Mouse (Mus musculus) MEL (cell line): ENCODE measurements around the gene Fgf12. TPM values are rescaled to one million over a fixed set of nuclear protein-coding genes. Genes with fewer than 3 reads are reported as not detected.

Source experiments
- DNase-seq: peaks from one replicate; pipeline ENCODE4 v3.0.0; 2011; ENCODE audit warnings: low read depth, low spot score
- H3K27ac ChIP-seq: 2 replicates; pipeline ENCODE4 v1.5.1; 2012; ENCODE audit warnings: low read depth, mild to moderate bottlenecking, control low read depth, low read length, moderate library complexity; ENCODE audit not compliant: control insufficient read depth
- H3K27me3 ChIP-seq, 2 experiments: fragments of 150-350 bp in 1 of 2; sonication (generic) in 1 of 2; 2 replicates each; pipeline ENCODE4 v1.6.1; 2012; ENCODE audit warnings: low read length in 2 of 2, mild to moderate bottlenecking in 2 of 2, improper control_type of control experiment in 1 of 2, moderate library complexity in 1 of 2; ENCODE audit not compliant: insufficient read depth in 2 of 2, control insufficient read depth in 1 of 2
- H3K36me3 ChIP-seq, 2 experiments: 2 replicates each; pipeline ENCODE4 v1.6.1; 2012 to 2014; ENCODE audit warnings: low read length in 2 of 2, improper control_type of control experiment in 1 of 2, inconsistent platforms in 1 of 2, mild to moderate bottlenecking in 1 of 2; ENCODE audit not compliant: insufficient read depth in 2 of 2, control insufficient read depth in 1 of 2
- H3K4me1 ChIP-seq, 2 experiments: fragments of 150-350 bp in 1 of 2; sonication (generic) in 1 of 2; 2 replicates each; pipeline ENCODE4 v1.6.1; 2012; ENCODE audit warnings: low read length in 2 of 2, improper control_type of control experiment in 1 of 2, mild to moderate bottlenecking in 1 of 2; ENCODE audit not compliant: insufficient read depth in 2 of 2, control insufficient read depth in 1 of 2
- H3K4me3 ChIP-seq, 2 experiments: fragments of 150-350 bp in 1 of 2; sonication (generic) in 1 of 2; 2 replicates each; pipeline ENCODE4 v1.5.1; 2012; ENCODE audit warnings: low read depth in 2 of 2, low read length in 2 of 2, mild to moderate bottlenecking in 2 of 2, moderate library complexity in 2 of 2, control low read depth in 1 of 2, improper control_type of control experiment in 1 of 2; ENCODE audit not compliant: control insufficient read depth in 1 of 2, insufficient read depth in 1 of 2
- H3K79me2 ChIP-seq: 2 replicates; pipeline ENCODE4 v1.6.1; 2012; ENCODE audit warnings: mild to moderate bottlenecking, low read length, moderate library complexity; ENCODE audit not compliant: control insufficient read depth, poor library complexity, insufficient read depth
- H3K9ac ChIP-seq: 2 replicates; pipeline ENCODE4 v1.6.1; 2012; ENCODE audit warnings: low read depth, mild to moderate bottlenecking, control low read depth, low read length, moderate library complexity; ENCODE audit not compliant: control insufficient read depth, poor library complexity, severe bottlenecking
- H3K9me3 ChIP-seq: fragments of 150-350 bp; sonication (generic); replicated peaks from 2 replicates; pipeline ENCODE4 v1.6.1; 2012; ENCODE audit warnings: mild to moderate bottlenecking, low read length, improper control_type of control experiment, moderate library complexity; ENCODE audit not compliant: insufficient read depth
- BHLHE40 ChIP-seq: IDR thresholded peaks from 2 replicates; pipeline ENCODE4 v1.6.1; 2012; ENCODE audit warnings: low read depth, mild to moderate bottlenecking, inconsistent platforms, low read length, improper control_type of control experiment, borderline replicate concordance
- CHD1 ChIP-seq: IDR thresholded peaks from 2 replicates; pipeline ENCODE4 v1.6.1; 2012; ENCODE audit warnings: low read depth, mild to moderate bottlenecking, inconsistent platforms, low read length, improper control_type of control experiment
- CHD2 ChIP-seq: IDR thresholded peaks from 2 replicates; pipeline ENCODE4 v1.6.1; 2011; ENCODE audit warnings: low read length, improper control_type of control experiment
- CTCF ChIP-seq, 3 experiments: IDR thresholded peaks in 2 of 3; conservative IDR thresholded peaks in 1 of 3; 2 replicates each; pipeline ENCODE4 v1.5.1; 2011 to 2012; ENCODE audit warnings: low read length in 3 of 3, low read depth in 2 of 3, mild to moderate bottlenecking in 2 of 3, improper control_type of control experiment in 1 of 3, inconsistent platforms in 1 of 3, mixed read lengths in 1 of 3, moderate library complexity in 1 of 3; ENCODE audit not compliant: control insufficient read depth in 1 of 3, insufficient read depth in 1 of 3, poor library complexity in 1 of 3, severe bottlenecking in 1 of 3
- E2F4 ChIP-seq: IDR thresholded peaks from 2 replicates; pipeline ENCODE4 v1.6.1; 2011; ENCODE audit warnings: low read depth, low read length, improper control_type of control experiment, borderline replicate concordance
- ELF1 ChIP-seq: IDR thresholded peaks from 2 replicates; pipeline ENCODE4 v1.6.1; 2014; ENCODE audit warnings: low read depth, mild to moderate bottlenecking, inconsistent platforms, low read length, improper control_type of control experiment, moderate library complexity
- EP300 ChIP-seq, 2 experiments: IDR thresholded peaks; 2 replicates each; pipeline ENCODE4 v1.6.1; 2011; ENCODE audit warnings: improper control_type of control experiment in 2 of 2, low read length in 2 of 2, low read depth in 1 of 2, mild to moderate bottlenecking in 1 of 2
- ETS1 ChIP-seq: IDR thresholded peaks from 2 replicates; pipeline ENCODE4 v1.6.1; 2012; ENCODE audit warnings: low read depth, mild to moderate bottlenecking, inconsistent platforms, low read length, improper control_type of control experiment, moderate library complexity
- GABPA ChIP-seq: IDR thresholded peaks from 2 replicates; pipeline ENCODE4 v1.6.1; 2012; ENCODE audit warnings: low read depth, mild to moderate bottlenecking, inconsistent platforms, low read length, improper control_type of control experiment, moderate library complexity
- GATA1 ChIP-seq: IDR thresholded peaks from 2 replicates; pipeline ENCODE4 v1.6.1; 2011; ENCODE audit warnings: low read depth, low read length, improper control_type of control experiment
- JUND ChIP-seq: IDR thresholded peaks from 2 replicates; pipeline ENCODE4 v1.6.1; 2011; ENCODE audit warnings: low read depth, mild to moderate bottlenecking, improper control_type of control experiment, low read length
- KAT2A ChIP-seq: conservative IDR thresholded peaks from 2 replicates; pipeline ENCODE4 v1.6.1; 2012; ENCODE audit warnings: low read depth, low read length, improper control_type of control experiment, inconsistent platforms
- MAX ChIP-seq: IDR thresholded peaks from 2 replicates; pipeline ENCODE4 v1.6.1; 2011; ENCODE audit warnings: low read length, improper control_type of control experiment
- MAZ ChIP-seq: IDR thresholded peaks from 2 replicates; pipeline ENCODE4 v1.6.1; 2012; ENCODE audit warnings: low read depth, mild to moderate bottlenecking, inconsistent platforms, low read length, improper control_type of control experiment
- MXI1 ChIP-seq: IDR thresholded peaks from 2 replicates; pipeline ENCODE4 v1.6.1; 2011; ENCODE audit warnings: mild to moderate bottlenecking, low read depth, low read length, improper control_type of control experiment
- MYB ChIP-seq: IDR thresholded peaks from 2 replicates; pipeline ENCODE4 v1.6.1; 2011; ENCODE audit warnings: mild to moderate bottlenecking, low read depth, low read length, improper control_type of control experiment
- MYC ChIP-seq: IDR thresholded peaks from 2 replicates; pipeline ENCODE4 v1.6.1; 2011; ENCODE audit warnings: low read depth, mild to moderate bottlenecking, low read length, improper control_type of control experiment, moderate library complexity
- NELFE ChIP-seq: IDR thresholded peaks from 2 replicates; pipeline ENCODE4 v1.6.1; 2011; ENCODE audit warnings: low read depth, low read length, improper control_type of control experiment
- NRF1 ChIP-seq: IDR thresholded peaks from 2 replicates; pipeline ENCODE4 v1.6.1; 2014; ENCODE audit warnings: low read depth, mild to moderate bottlenecking, inconsistent platforms, low read length, improper control_type of control experiment, moderate library complexity; ENCODE audit not compliant: poor library complexity, insufficient read depth, severe bottlenecking
- POLR2A ChIP-seq, 2 experiments: IDR thresholded peaks; 2 replicates each; pipeline ENCODE4 v1.6.1; 2011 to 2012; ENCODE audit warnings: low read length in 2 of 2, mild to moderate bottlenecking in 2 of 2, control low read depth in 1 of 2, improper control_type of control experiment in 1 of 2, low read depth in 1 of 2, moderate library complexity in 1 of 2; ENCODE audit not compliant: control insufficient read depth in 1 of 2, insufficient read depth in 1 of 2, poor library complexity in 1 of 2
- POLR2AphosphoS2 ChIP-seq: IDR thresholded peaks from 2 replicates; pipeline ENCODE4 v1.6.1; 2011; ENCODE audit warnings: low read length, improper control_type of control experiment
- POLR2AphosphoS5 ChIP-seq: IDR thresholded peaks from 2 replicates; pipeline ENCODE4 v1.6.1; 2012; ENCODE audit warnings: low read depth, borderline replicate concordance, mild to moderate bottlenecking, inconsistent platforms, low read length, moderate library complexity, mixed read lengths
- RAD21 ChIP-seq: IDR thresholded peaks from 2 replicates; pipeline ENCODE4 v1.6.1; 2011; ENCODE audit warnings: mild to moderate bottlenecking, low read depth, low read length, improper control_type of control experiment
- RCOR1 ChIP-seq: IDR thresholded peaks from 2 replicates; pipeline ENCODE4 v1.6.1; 2012; ENCODE audit warnings: low read depth, mild to moderate bottlenecking, inconsistent platforms, low read length, improper control_type of control experiment
- SIN3A ChIP-seq: IDR thresholded peaks from 2 replicates; pipeline ENCODE4 v1.6.1; 2012; ENCODE audit warnings: low read length, improper control_type of control experiment, inconsistent platforms
- SMC3 ChIP-seq: IDR thresholded peaks from 2 replicates; pipeline ENCODE4 v1.6.1; 2011; ENCODE audit warnings: low read depth, low read length, improper control_type of control experiment
- TAL1 ChIP-seq: IDR thresholded peaks from 2 replicates; pipeline ENCODE4 v1.6.1; 2012; ENCODE audit warnings: mild to moderate bottlenecking, inconsistent platforms, low read length, moderate library complexity, mixed read lengths
- TBP ChIP-seq: IDR thresholded peaks from 2 replicates; pipeline ENCODE4 v1.8.0; 2011; ENCODE audit warnings: low read depth, low read length, improper control_type of control experiment
- TCF12 ChIP-seq: IDR thresholded peaks from 2 replicates; pipeline ENCODE4 v1.6.1; 2014; ENCODE audit warnings: low read depth, mild to moderate bottlenecking, inconsistent platforms, low read length, improper control_type of control experiment, moderate library complexity
- UBTF ChIP-seq: IDR thresholded peaks from 2 replicates; pipeline ENCODE4 v1.6.1; 2012; ENCODE audit warnings: low read depth, mild to moderate bottlenecking, inconsistent platforms, low read length, improper control_type of control experiment, moderate library complexity, borderline replicate concordance; ENCODE audit not compliant: insufficient read depth
- USF1 ChIP-seq: IDR thresholded peaks from 2 replicates; pipeline ENCODE4 v1.6.1; 2014; ENCODE audit warnings: low read depth, mild to moderate bottlenecking, inconsistent platforms, low read length, improper control_type of control experiment, moderate library complexity
- ZC3H11A ChIP-seq: IDR thresholded peaks from 2 replicates; pipeline ENCODE4 v1.6.1; 2012; ENCODE audit warnings: low read depth, mild to moderate bottlenecking, inconsistent platforms, low read length, improper control_type of control experiment
- ZKSCAN1 ChIP-seq: IDR thresholded peaks from 2 replicates; pipeline ENCODE4 v1.6.1; 2012; ENCODE audit warnings: low read depth, mild to moderate bottlenecking, inconsistent platforms, low read length, improper control_type of control experiment, moderate library complexity
- ZMIZ1 ChIP-seq: IDR thresholded peaks from 2 replicates; pipeline ENCODE4 v1.6.1; 2012; ENCODE audit warnings: low read depth, mild to moderate bottlenecking, inconsistent platforms, low read length, improper control_type of control experiment, moderate library complexity
- ZNF384 ChIP-seq: IDR thresholded peaks from 2 replicates; pipeline ENCODE4 v1.6.1; 2012; ENCODE audit warnings: low read depth, mild to moderate bottlenecking, inconsistent platforms, low read length, improper control_type of control experiment
- polyA plus RNA-seq, 2 experiments: library from polyadenylated mRNA; stranded (reverse) in 1 of 2; unstranded in 1 of 2; fragments of >175 nt in 1 of 2; fragments of >200 nt in 1 of 2; gene quantifications; 2 replicates each; pipeline versions ENCODE4 v1.2.1 to v1.2.4; 2012; ENCODE audit warnings: low replicate concordance in 2 of 2, low read depth in 1 of 2; ENCODE audit not compliant: insufficient read length in 2 of 2, insufficient read depth in 1 of 2, missing spikeins in 1 of 2
- total RNA-seq: library from RNA; depleted of rRNA; stranded (reverse); fragments of 300-350 nt; gene quantifications from 2 replicates; pipeline ENCODE4 v1.2.3, GENCODE M21; 2012

Fgf12 gene
- total and polyA plus RNA-seq, 3 experiments = not detected

- no peaks in the 10 kb centered on the region for H3K9me3 ChIP-seq
- no peaks in the 10 kb centered on the region for H3K79me2 ChIP-seq
- peak; percentile 37 for DNase-seq
- H3K4me3 ChIP-seq = 0 out of 4 replicates have a peak overlapping the region, but pooled peaks of 1 of the 2 experiments have one; percentile 11
- no peaks in the 10 kb centered on the region for H3K27me3 ChIP-seq
- H3K4me1 ChIP-seq = peaks cover 0 to 4% of the 10 kb centered on the region in 2 experiments; a peak in 1 of 4 replicates
- H3K36me3 ChIP-seq = peaks cover 0 to 10% of the 10 kb centered on the region in 2 experiments; a peak in 2 of 4 replicates
- H3K27ac ChIP-seq = no peak overlapping the region
- no peak overlapping the region for H3K9ac ChIP-seq
- peak; percentile 69 to 85 for TF ChIP-seq EP300 (IDR thresholded peaks at IDR 0.05; ENCODE audit: low read depth in 1 of 2, low read length in 2 of 2)
- no peak for TF ChIP-seq GABPA
- TF ChIP-seq ZMIZ1 = no peak
- TF ChIP-seq SMC3 = no peak
- no peak for TF ChIP-seq RCOR1
- no peak; the same call in 1 of the 2 replicates for TF ChIP-seq SIN3A
- TF ChIP-seq POLR2AphosphoS5 = no peak
- TF ChIP-seq TAL1 = no peak
- TF ChIP-seq GATA1 = peak; percentile 85
- no peak for TF ChIP-seq ZNF384
- TF ChIP-seq UBTF = no peak
- no peak for TF ChIP-seq ELF1
- TF ChIP-seq NRF1 = no peak
- TF ChIP-seq TCF12 = peak; percentile 47; the same call in 1 of the 2 replicates
- no peak for TF ChIP-seq JUND
- no peak for TF ChIP-seq MAZ
- no peak for TF ChIP-seq RAD21
- TF ChIP-seq MXI1 = no peak
- no peak for TF ChIP-seq ZKSCAN1
- peak; percentile 36; the same call in 1 of the 2 replicates for TF ChIP-seq MYB
- TF ChIP-seq CTCF (IDR thresholded peaks at IDR 0.05 in 2 of 3, conservative IDR thresholded peaks at IDR 0.05 in 1 of 3; ENCODE audit: control insufficient read depth in 1 of 3, insufficient read depth in 1 of 3, low read depth in 2 of 3, low read length in 3 of 3, poor library complexity in 1 of 3, severe bottlenecking in 1 of 3) = no peak
- no peak for TF ChIP-seq BHLHE40
- TF ChIP-seq USF1 = no peak
- no peak for TF ChIP-seq POLR2A (IDR thresholded peaks at IDR 0.05; ENCODE audit: control insufficient read depth in 1 of 2, insufficient read depth in 1 of 2, low read depth in 1 of 2, low read length in 2 of 2, poor library complexity in 1 of 2)
- TF ChIP-seq E2F4 = no peak
- TF ChIP-seq CHD2 = no peak
- TF ChIP-seq CHD1 = no peak
- TF ChIP-seq POLR2AphosphoS2 = no peak
- no peak for TF ChIP-seq NELFE
- TF ChIP-seq ZC3H11A = no peak
- TF ChIP-seq ETS1 = no peak
- TF ChIP-seq KAT2A = no peak
- TF ChIP-seq MYC = no peak
- TF ChIP-seq MAX = no peak
- no peak for TF ChIP-seq TBP
These were observed 513.5 kb downstream of the Fgf12 start for GRCm38 (mm10) chr16:28239382-28239781.
